Mouse (Mus musculus) ES-Bruce4 (cell line): Measurements from ENCODE around the gene Agps. TPM values are rescaled to one million over a fixed set of nuclear protein-coding genes. Genes with fewer than 3 reads are reported as not detected.

ENCODE experiments used
- H3K27ac ChIP-seq: 2 replicates; pipeline ENCODE4 v1.5.1; 2012; ENCODE audit warnings: low read length, inconsistent platforms; ENCODE audit not compliant: insufficient read depth
- H3K27me3 ChIP-seq: 2 replicates; pipeline ENCODE4 v1.6.1; 2012; ENCODE audit warnings: mild to moderate bottlenecking, low read length, inconsistent platforms; ENCODE audit not compliant: control insufficient read depth, poor library complexity, insufficient read depth, severe bottlenecking
- H3K36me3 ChIP-seq: 2 replicates; pipeline ENCODE4 v1.6.1; 2012; ENCODE audit warnings: inconsistent platforms, mild to moderate bottlenecking, low read length, moderate library complexity; ENCODE audit not compliant: control insufficient read depth, poor library complexity, insufficient read depth, severe bottlenecking
- H3K4me1 ChIP-seq: one replicate; pipeline ENCODE4 v1.8.1; 2011; ENCODE audit warnings: low read length; ENCODE audit not compliant: control insufficient read depth, insufficient read depth
- H3K4me3 ChIP-seq: 2 replicates; pipeline ENCODE4 v1.5.1; 2011; ENCODE audit warnings: low read depth, mild to moderate bottlenecking, low read length
- H3K9ac ChIP-seq: 2 replicates; pipeline ENCODE4 v1.6.1; 2012; ENCODE audit warnings: low read depth, mild to moderate bottlenecking, inconsistent platforms; ENCODE audit not compliant: poor library complexity, severe bottlenecking
- H3K9me3 ChIP-seq: replicated peaks from 2 replicates; pipeline ENCODE4 v1.6.1; 2012; ENCODE audit warnings: mild to moderate bottlenecking, low read length, inconsistent platforms; ENCODE audit not compliant: control insufficient read depth, poor library complexity, insufficient read depth, severe bottlenecking
- CTCF ChIP-seq: IDR thresholded peaks from one replicate; pipeline ENCODE4 v1.8.1; 2011; ENCODE audit warnings: low read depth, low read length
- EP300 ChIP-seq: IDR thresholded peaks from 2 replicates; pipeline ENCODE4 v1.6.1; 2011; ENCODE audit warnings: low read depth, low read length; ENCODE audit not compliant: insufficient read depth
- POLR2A ChIP-seq: IDR thresholded peaks from one replicate; pipeline ENCODE4 v1.8.1; 2011; ENCODE audit warnings: low read length; ENCODE audit not compliant: insufficient read depth
- polyA plus RNA-seq: library from polyadenylated mRNA; stranded (reverse); fragments of >200 nt; gene quantifications from 2 replicates; pipeline ENCODE4 v1.2.4, GENCODE M21; 2011; ENCODE audit warnings: low read depth; ENCODE audit not compliant: missing spikeins, insufficient read depth, insufficient read length

The Agps gene
- polyA plus RNA-seq, 1 experiment: 130 TPM

- Histone ChIP-seq H3K36me3 (peaks cover 4% of the 10 kb centered on the region; the same call in 1 of the 2 replicates), H3K27me3 (no peaks in the 10 kb centered on the region), H3K4me3 (no peak overlapping the region), H3K4me1 (peaks cover 9% of the 10 kb centered on the region), H3K27ac (peak overlapping the region; percentile 75), H3K9me3 (no peaks in the 10 kb centered on the region), H3K9ac (no peak overlapping the region)
- no peak for TF ChIP-seq POLR2A
- TF ChIP-seq CTCF: no peak
- TF ChIP-seq EP300: peak; percentile 58; the same call in 1 of the 2 replicates
These were observed 37.6 kb downstream of the Agps start for GRCm38 (mm10) chr2:75869604-75870003.

DNA sequence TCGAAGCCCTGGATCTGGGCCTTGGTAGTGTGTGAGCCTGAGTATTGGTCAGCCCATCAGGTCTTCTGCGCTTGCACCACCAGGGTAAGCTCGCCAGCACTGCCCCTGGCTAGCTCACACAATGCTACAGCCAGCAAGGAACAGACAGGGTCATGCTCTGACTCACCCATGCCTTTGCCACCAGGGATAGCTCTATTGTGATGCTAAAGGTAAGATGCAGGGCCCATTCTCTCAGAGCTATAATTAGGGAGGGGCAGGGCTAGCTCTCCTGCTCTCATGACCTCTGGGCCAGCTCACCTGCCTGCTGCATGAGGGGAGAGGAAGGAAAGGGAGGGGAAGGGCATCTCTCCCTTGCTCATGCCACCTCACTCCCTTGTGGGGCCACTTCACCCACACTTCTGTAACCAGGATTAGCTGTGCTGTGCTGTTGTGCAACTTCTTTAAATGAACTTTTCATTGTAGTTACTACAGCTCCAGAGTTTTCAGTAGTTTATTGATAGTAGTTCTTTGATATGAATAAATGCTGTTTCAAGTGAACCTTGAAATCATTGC, 42.1 kb downstream of the Agps start:
- TF ChIP-seq EP300 (peak; percentile 100), POLR2A (no peak)
- H3K4me3 ChIP-seq: no peak overlapping the region
- peak overlapping the region; percentile 88 for H3K27ac ChIP-seq
- no peaks in the 10 kb centered on the region for H3K27me3 ChIP-seq
- H3K9me3 ChIP-seq: no peaks in the 10 kb centered on the region
- no peak overlapping the region for H3K9ac ChIP-seq
- peaks cover 8% of the 10 kb centered on the region for H3K36me3 ChIP-seq
- peaks cover 5% of the 10 kb centered on the region for H3K4me1 ChIP-seq

DNA sequence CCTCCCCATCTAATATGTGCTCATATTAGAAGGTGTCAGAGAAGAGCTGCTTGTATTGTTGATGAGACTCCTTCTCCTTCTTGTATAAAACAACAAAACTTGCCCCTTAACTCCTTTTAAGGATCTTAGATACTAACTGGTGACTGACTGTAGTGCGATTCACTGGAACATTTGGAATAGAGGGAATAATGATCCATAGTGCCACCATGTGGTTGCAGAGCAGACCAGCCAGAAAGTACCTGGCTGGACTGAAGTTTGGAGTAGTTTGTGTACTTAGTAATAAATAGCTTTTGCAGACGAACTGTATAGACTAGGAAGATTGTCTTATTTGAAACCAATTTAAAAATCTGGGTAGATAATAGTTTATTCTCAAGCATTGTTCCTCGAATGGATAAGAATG, 47.8 kb downstream of the Agps start:
- TF ChIP-seq POLR2A (no peak), CTCF (peak; percentile 18)
- Histone ChIP-seq H3K36me3 (peaks cover 9% of the 10 kb centered on the region), H3K9ac (no peak overlapping the region), H3K4me1 (no peaks in the 10 kb centered on the region), H3K9me3 (no peaks in the 10 kb centered on the region), H3K4me3 (no peak overlapping the region), H3K27ac (no peak overlapping the region), H3K27me3 (no peaks in the 10 kb centered on the region)

GRCm38 (mm10) chr2:75883543-75883942, 51.6 kb downstream of the Agps start:
- no peak for TF ChIP-seq EP300
- peak; percentile 67 for TF ChIP-seq CTCF
- no peak overlapping the region for H3K9ac ChIP-seq
- H3K4me3 ChIP-seq: no peak overlapping the region
- H3K27me3 ChIP-seq: no peaks in the 10 kb centered on the region
- peaks cover 3% of the 10 kb centered on the region; the same call in 1 of the 2 replicates for H3K36me3 ChIP-seq
- no peaks in the 10 kb centered on the region for H3K4me1 ChIP-seq
- H3K9me3 ChIP-seq: 0 out of 2 replicates have a peak, but pooled peaks cover 2% of the 10 kb centered on the region
- H3K27ac ChIP-seq: no peak overlapping the region

- Histone ChIP-seq H3K36me3 (no peaks in the 10 kb centered on the region), H3K27ac (no peak overlapping the region), H3K4me1 (no peaks in the 10 kb centered on the region), H3K9me3 (no peaks in the 10 kb centered on the region), H3K27me3 (no peaks in the 10 kb centered on the region), H3K9ac (no peak overlapping the region), H3K4me3 (no peak overlapping the region)
- no peak for TF ChIP-seq POLR2A
- no peak for TF ChIP-seq CTCF
- no peak for TF ChIP-seq EP300
These were observed 60.0 kb downstream of the Agps start for GRCm38 (mm10) chr2:75891981-75892380.

- Histone ChIP-seq H3K4me1 (no peaks in the 10 kb centered on the region), H3K27me3 (no peaks in the 10 kb centered on the region), H3K36me3 (no peaks in the 10 kb centered on the region), H3K9ac (no peak overlapping the region), H3K4me3 (no peak overlapping the region), H3K9me3 (no peaks in the 10 kb centered on the region), H3K27ac (no peak overlapping the region)
- TF ChIP-seq POLR2A: no peak
- TF ChIP-seq EP300: no peak
- TF ChIP-seq CTCF: no peak
These were observed 63.7 kb downstream of the Agps start for GRCm38 (mm10) chr2:75895711-75896110.
